Mouse (Mus musculus) ES-E14 (cell line): ENCODE data around the gene Shc3.

Experiments used
- MAFK ChIP-seq: IDR thresholded peaks from 2 replicates; pipeline ENCODE4 v1.6.1; 2014; ENCODE audit warnings: mild to moderate bottlenecking, low read depth, low read length, inconsistent platforms; ENCODE audit not compliant: insufficient read depth
- ZC3H11A ChIP-seq: IDR thresholded peaks from 2 replicates; pipeline ENCODE4 v1.6.1; 2012; ENCODE audit warnings: low read depth, mild to moderate bottlenecking, inconsistent platforms, low read length, borderline replicate concordance

DNA sequence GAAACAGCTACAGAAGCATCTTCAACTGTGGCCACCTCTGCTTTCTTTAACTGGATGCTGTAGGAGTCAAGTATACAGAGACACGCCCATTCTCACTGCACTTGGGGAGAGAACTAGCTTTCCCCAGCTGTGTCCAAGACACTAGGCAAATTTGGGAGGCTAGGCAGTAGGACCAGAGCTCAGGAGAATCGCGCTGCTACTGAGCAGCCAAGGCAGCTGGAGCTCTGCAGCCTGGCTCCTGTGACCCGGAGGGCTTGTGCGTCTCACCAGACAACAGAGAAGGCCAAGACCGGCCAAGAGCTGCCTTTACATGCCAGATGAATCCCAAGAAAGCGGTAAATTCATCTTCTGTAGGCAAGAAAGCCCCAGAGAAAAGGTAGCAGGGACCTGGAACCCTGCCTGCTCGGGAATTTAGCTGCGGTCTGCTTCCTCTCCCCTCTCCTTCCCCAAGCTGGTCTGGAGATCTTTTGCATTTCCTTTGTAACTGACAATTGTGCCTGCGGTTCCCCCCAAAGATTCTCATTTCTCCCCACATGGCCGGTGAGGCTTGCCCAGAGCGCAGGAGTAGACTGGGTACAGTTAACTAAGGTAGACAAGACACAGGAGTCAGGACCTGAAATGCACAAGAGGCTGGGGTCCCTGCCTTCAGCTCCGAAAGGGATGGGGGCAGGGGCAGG lies 161.5 kb downstream of the Shc3 start:
- TF ChIP-seq ZC3H11A (no peak), MAFK (no peak)
